Mouse (Mus musculus): ENCODE measurements around the gene Gm10024. TPM values are rescaled to one million over a fixed set of nuclear protein-coding genes. Genes with fewer than 3 reads are reported as not detected.

The Gm10024 gene
- not detected for polyA plus RNA-seq (2015; fragmentation: Illumina TruSeq; extraction: RNeasy Lipid Tissue Mini Kit (QIAGEN cat#74804); ENCODE audit: low read depth, low replicate concordance)

DNA sequence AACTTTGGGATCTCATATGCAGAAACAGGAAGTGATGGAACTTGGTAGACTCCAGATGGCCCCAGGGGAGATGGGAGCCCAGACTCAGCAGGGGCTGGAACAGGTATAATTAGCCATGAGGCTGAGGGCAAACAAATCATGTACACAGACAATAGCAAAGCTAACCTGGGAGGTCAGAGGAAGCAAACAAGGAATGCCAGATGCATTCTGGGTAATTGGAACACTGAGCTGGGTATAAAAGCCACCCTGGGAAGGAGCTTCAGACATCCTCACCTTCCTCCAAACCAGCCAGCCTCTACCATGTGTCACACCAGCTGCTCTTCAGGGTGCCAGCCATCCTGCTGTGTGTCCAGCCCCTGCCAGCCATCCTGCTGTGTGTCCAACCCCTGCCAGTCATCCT is at the start of gene Gm10024:
TSS of gene Gm10024 (plus strand) at position 301 of the 400 bp plus-strand sequence.

DNA sequence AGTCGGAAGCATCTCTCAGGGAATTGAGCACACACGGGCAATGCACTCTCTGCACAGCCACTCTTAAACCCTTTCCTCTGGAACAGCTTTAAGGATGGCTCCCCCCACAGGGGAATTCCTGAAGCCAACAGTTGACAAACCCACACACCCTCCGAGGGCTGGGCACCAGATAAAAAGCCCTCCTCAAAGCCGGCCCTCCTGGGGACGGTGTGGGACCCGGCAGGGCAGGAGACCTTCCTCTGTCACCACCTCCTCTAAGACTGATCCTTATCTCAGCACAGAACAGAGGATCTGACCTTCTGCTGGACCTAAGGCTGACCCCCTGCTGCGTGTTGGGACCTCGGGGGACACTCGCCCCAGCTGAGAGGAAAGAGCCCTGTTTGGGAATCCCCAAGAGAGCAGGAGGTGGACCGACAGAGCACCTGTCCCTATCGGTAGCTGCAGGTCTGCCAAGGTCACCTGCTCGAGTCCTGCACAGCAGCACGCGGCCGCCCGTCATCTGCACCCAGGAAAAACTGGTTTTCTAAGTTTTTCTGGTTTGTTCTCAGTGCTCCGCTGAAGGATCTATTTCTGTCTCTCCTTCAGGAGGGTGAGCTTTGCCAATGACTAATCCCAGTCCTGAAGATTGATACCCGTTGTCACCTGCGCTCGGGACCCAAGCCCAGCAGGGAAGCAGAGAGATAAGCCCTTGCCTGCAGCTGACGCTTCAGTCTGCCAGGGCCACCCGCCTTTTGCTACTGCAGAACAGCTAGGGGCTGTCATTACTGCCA is 25.2 kb upstream of the Gm10024 start, which contains the start of gene Tspear:
TSS of gene Tspear (plus strand) at position 675 of the 770 bp plus-strand sequence.

DNA sequence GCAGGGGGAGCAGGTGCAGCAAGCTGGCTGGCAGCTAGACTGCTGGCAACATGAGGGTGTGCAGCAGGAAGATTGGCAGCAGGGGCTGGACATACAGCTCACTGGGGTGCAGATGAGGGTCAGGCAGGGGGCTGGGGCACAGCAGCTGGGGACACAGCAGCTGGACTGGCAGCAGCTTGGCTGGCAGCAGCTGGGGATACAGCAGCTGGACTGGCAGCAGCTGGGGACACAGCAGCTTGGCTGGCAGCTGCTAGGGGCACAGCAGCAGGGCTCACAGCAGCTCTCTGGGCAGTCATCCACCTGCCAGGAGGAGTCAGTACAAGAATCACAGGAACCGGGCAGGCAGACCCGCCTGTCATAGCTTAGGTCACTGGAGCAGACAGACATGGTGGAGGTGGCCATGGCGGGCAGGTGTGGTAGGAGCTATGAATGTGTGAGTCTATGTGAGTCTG is 20.9 kb upstream of the Gm10024 start, which contains the start of gene Gm19402:
TSS of gene Gm19402 (minus strand) at position 402 of the 452 bp plus-strand sequence.

DNA sequence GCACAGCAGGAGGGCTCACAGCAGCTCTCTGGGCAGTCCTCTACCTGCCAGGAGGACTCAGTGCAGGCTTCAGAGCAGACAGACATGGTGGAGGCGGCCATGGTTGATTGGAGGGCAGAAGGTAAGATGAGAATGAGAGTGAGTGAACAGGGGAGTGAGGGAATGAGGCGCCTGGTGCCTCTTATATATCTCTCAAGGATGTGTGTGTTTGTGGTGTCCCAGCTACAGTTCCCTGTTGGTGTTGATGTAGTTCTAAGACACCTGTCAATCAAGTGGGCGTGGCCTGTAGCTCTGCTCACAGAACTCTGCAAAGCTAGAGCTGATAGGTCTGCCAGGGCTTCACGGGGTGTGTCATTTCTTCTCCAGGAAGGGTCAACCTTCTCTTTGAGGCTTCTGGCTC is 14.1 kb upstream of the Gm10024 start, which contains the start of gene Gm9508:
TSS of gene Gm9508 (minus strand) at position 101 of the 400 bp plus-strand sequence.

GRCm38 (mm10) chr10:77706326-77706725 is 4.9 kb upstream of the Gm10024 start, which contains the start of gene Gm10272:
Gene Gm10272, plus strand, starts transcription at chr10:77706626.

GRCm38 (mm10) chr10:77715507-77715906 is 4.2 kb downstream of the Gm10024 start, which contains the start of gene Gm10142:
Gene Gm10142, plus strand, starts transcription at chr10:77715807.

DNA sequence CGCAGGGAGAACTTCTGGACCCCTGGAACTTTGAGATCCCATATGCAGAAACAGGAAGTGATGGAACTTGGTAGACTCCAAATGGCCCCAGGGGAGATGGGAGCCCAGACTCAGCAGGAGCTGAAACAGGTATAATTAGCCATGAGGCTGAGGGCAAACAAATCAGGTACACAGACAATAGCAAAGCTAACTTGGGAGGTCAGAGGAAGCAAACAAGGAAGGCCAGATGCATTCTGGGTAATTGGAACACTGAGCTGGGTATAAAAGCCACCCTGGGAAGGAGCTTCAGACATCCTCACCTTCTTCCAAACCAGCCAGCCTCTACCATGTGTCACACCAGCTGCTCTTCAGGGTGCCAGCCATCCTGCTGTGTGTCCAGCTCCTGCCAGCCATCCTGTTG is 9.0 kb downstream of the Gm10024 start, which contains the start of gene Krtap12-1:
TSS of gene Krtap12-1 (plus strand) at position 301 of the 400 bp plus-strand sequence.

GRCm38 (mm10) chr10:77726186-77726585 is 14.9 kb downstream of the Gm10024 start, which contains the start of gene Gm10100:
Gene Gm10100, plus strand, starts transcription at chr10:77726486.

DNA sequence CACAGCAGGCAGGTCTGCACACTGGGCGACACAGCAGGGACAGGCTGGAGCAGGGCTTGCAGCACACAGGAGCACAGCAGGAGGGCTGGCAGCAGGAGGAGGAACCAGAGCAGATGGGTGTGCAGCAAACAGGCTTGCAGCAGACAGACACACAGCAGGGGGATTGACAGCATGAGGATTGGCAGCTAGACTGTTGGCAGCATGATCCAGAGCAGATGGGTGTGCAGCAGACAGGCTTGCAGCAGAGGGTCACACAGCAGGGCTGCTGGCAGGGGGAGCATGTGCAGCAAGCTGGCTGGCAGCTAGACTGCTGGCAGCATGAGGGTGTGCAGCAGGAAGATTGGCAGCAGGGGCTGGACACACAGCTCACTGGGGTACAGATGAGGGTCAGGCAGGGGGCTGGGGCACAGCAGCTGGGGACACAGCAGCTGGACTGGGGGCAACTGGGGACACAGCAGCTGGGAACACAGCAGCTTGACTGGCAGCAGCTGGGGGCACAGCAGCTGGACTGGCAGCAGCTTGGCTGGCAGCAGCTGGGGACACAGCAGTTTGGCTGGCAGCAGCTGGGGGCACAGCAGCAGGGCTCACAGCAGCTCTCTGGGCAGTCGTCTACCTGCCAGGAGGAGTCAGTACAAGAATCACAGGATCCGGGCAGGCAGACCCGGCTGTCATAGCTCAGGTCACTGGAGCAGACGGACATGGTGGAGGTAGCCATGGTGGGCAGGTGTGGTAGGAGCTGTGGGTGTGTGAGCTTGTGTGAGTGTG is 30.8 kb downstream of the Gm10024 start, which contains the start of gene Gm18596:
TSS of gene Gm18596 (minus strand) at position 715 of the 765 bp plus-strand sequence.

DNA sequence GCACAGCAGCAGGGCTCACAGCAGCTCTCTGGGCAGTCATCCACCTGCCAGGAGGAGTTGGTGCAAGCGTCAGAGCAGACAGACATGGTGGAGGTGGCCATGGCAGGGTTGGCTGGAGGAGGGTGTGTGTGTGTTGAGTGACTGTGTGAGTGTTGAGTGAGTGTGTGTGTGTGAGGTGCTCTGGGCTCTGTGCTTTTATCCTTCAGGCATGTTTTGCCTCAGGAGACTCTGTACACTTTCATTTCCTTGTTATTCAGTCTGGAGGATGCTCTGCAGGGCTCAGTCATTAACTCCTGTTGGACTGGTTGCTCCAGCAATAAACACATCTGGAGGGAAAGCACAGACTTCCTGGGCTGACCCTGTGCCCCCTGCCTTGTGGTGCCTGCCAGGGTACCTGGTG is 40.0 kb downstream of the Gm10024 start, which contains the start of gene Gm9736:
TSS of gene Gm9736 (minus strand) at position 101 of the 400 bp plus-strand sequence.

GRCm38 (mm10) chr10:77759582-77759981 is 48.3 kb downstream of the Gm10024 start, which contains the start of gene Gm3233:
Gene Gm3233, minus strand, starts transcription at chr10:77759682.

Other genes with a start within 250 kb of the Gm10024 start
- gene Fam207a, start 195.7 kb upstream of the Gm10024 start, polyA plus RNA-seq (2015; fragmentation: Illumina TruSeq; extraction: RNeasy Lipid Tissue Mini Kit (QIAGEN cat#74804); ENCODE audit: low read depth, low replicate concordance), result 33.6 TPM
- gene Itgb2, start 181.2 kb upstream of the Gm10024 start, polyA plus RNA-seq (2015; fragmentation: Illumina TruSeq; extraction: RNeasy Lipid Tissue Mini Kit (QIAGEN cat#74804); ENCODE audit: low read depth, low replicate concordance), result 5.1 TPM
- gene Pttg1ip, start 129.7 kb upstream of the Gm10024 start, polyA plus RNA-seq (2015; fragmentation: Illumina TruSeq; extraction: RNeasy Lipid Tissue Mini Kit (QIAGEN cat#74804); ENCODE audit: low read depth, low replicate concordance), result 81.4 TPM
- 222 TPM for gene Sumo3, start 105.4 kb upstream of the Gm10024 start, polyA plus RNA-seq (2015; fragmentation: Illumina TruSeq; extraction: RNeasy Lipid Tissue Mini Kit (QIAGEN cat#74804); ENCODE audit: low read depth, low replicate concordance)
- 7.8 TPM for gene Gm49325, start 105.3 kb upstream of the Gm10024 start, polyA plus RNA-seq (2015; fragmentation: Illumina TruSeq; extraction: RNeasy Lipid Tissue Mini Kit (QIAGEN cat#74804); ENCODE audit: low read depth, low replicate concordance)
- 47.4 TPM for gene Ube2g2, start 89.2 kb upstream of the Gm10024 start, polyA plus RNA-seq (2015; fragmentation: Illumina TruSeq; extraction: RNeasy Lipid Tissue Mini Kit (QIAGEN cat#74804); ENCODE audit: low read depth, low replicate concordance)
- gene Tspear, start 24.9 kb upstream of the Gm10024 start, polyA plus RNA-seq (2015; fragmentation: Illumina TruSeq; extraction: RNeasy Lipid Tissue Mini Kit (QIAGEN cat#74804); ENCODE audit: low read depth, low replicate concordance), result 0.58 TPM
- gene Gm19402, start 20.7 kb upstream of the Gm10024 start, polyA plus RNA-seq (2015; fragmentation: Illumina TruSeq; extraction: RNeasy Lipid Tissue Mini Kit (QIAGEN cat#74804); ENCODE audit: low read depth, low replicate concordance), result not detected
- gene Gm9508, start 14.2 kb upstream of the Gm10024 start, polyA plus RNA-seq (2015; fragmentation: Illumina TruSeq; extraction: RNeasy Lipid Tissue Mini Kit (QIAGEN cat#74804); ENCODE audit: low read depth, low replicate concordance), result not detected
- not detected for gene Gm10272, start 4.8 kb upstream of the Gm10024 start, polyA plus RNA-seq (2015; fragmentation: Illumina TruSeq; extraction: RNeasy Lipid Tissue Mini Kit (QIAGEN cat#74804); ENCODE audit: low read depth, low replicate concordance)
- not detected for gene Gm10142, start 4.3 kb downstream of the Gm10024 start, polyA plus RNA-seq (2015; fragmentation: Illumina TruSeq; extraction: RNeasy Lipid Tissue Mini Kit (QIAGEN cat#74804); ENCODE audit: low read depth, low replicate concordance)
- gene Krtap12-1, start 9.1 kb downstream of the Gm10024 start, polyA plus RNA-seq (2015; fragmentation: Illumina TruSeq; extraction: RNeasy Lipid Tissue Mini Kit (QIAGEN cat#74804); ENCODE audit: low read depth, low replicate concordance), result not detected
- not detected for gene Gm10100, start 15.0 kb downstream of the Gm10024 start, polyA plus RNA-seq (2015; fragmentation: Illumina TruSeq; extraction: RNeasy Lipid Tissue Mini Kit (QIAGEN cat#74804); ENCODE audit: low read depth, low replicate concordance)
- not detected for gene Gm18596, start 31.2 kb downstream of the Gm10024 start, polyA plus RNA-seq (2015; fragmentation: Illumina TruSeq; extraction: RNeasy Lipid Tissue Mini Kit (QIAGEN cat#74804); ENCODE audit: low read depth, low replicate concordance)
- not detected for gene Gm9736, start 39.9 kb downstream of the Gm10024 start, polyA plus RNA-seq (2015; fragmentation: Illumina TruSeq; extraction: RNeasy Lipid Tissue Mini Kit (QIAGEN cat#74804); ENCODE audit: low read depth, low replicate concordance)
- not detected for gene Gm3233, start 48.2 kb downstream of the Gm10024 start, polyA plus RNA-seq (2015; fragmentation: Illumina TruSeq; extraction: RNeasy Lipid Tissue Mini Kit (QIAGEN cat#74804); ENCODE audit: low read depth, low replicate concordance)
- gene Gm3238, start 59.9 kb downstream of the Gm10024 start, polyA plus RNA-seq (2015; fragmentation: Illumina TruSeq; extraction: RNeasy Lipid Tissue Mini Kit (QIAGEN cat#74804); ENCODE audit: low read depth, low replicate concordance), result not detected
- not detected for gene Gm7138, start 65.5 kb downstream of the Gm10024 start, polyA plus RNA-seq (2015; fragmentation: Illumina TruSeq; extraction: RNeasy Lipid Tissue Mini Kit (QIAGEN cat#74804); ENCODE audit: low read depth, low replicate concordance)
- not detected for gene Gm3250, start 71.1 kb downstream of the Gm10024 start, polyA plus RNA-seq (2015; fragmentation: Illumina TruSeq; extraction: RNeasy Lipid Tissue Mini Kit (QIAGEN cat#74804); ENCODE audit: low read depth, low replicate concordance)
- not detected for gene Gm7137, start 76.7 kb downstream of the Gm10024 start, polyA plus RNA-seq (2015; fragmentation: Illumina TruSeq; extraction: RNeasy Lipid Tissue Mini Kit (QIAGEN cat#74804); ENCODE audit: low read depth, low replicate concordance)
- gene Gm9639, start 83.6 kb downstream of the Gm10024 start, polyA plus RNA-seq (2015; fragmentation: Illumina TruSeq; extraction: RNeasy Lipid Tissue Mini Kit (QIAGEN cat#74804); ENCODE audit: low read depth, low replicate concordance), result not detected
- not detected for gene Gm19668, start 87.7 kb downstream of the Gm10024 start, polyA plus RNA-seq (2015; fragmentation: Illumina TruSeq; extraction: RNeasy Lipid Tissue Mini Kit (QIAGEN cat#74804); ENCODE audit: low read depth, low replicate concordance)
- gene Gm9507, start 100.4 kb downstream of the Gm10024 start, polyA plus RNA-seq (2015; fragmentation: Illumina TruSeq; extraction: RNeasy Lipid Tissue Mini Kit (QIAGEN cat#74804); ENCODE audit: low read depth, low replicate concordance), result not detected
- not detected for gene Gm2696, start 103.2 kb downstream of the Gm10024 start, polyA plus RNA-seq (2015; fragmentation: Illumina TruSeq; extraction: RNeasy Lipid Tissue Mini Kit (QIAGEN cat#74804); ENCODE audit: low read depth, low replicate concordance)
- gene Krtap10-4, start 115.6 kb downstream of the Gm10024 start, polyA plus RNA-seq (2015; fragmentation: Illumina TruSeq; extraction: RNeasy Lipid Tissue Mini Kit (QIAGEN cat#74804); ENCODE audit: low read depth, low replicate concordance), result not detected
- gene Krtap10-10, start 124.5 kb downstream of the Gm10024 start, polyA plus RNA-seq (2015; fragmentation: Illumina TruSeq; extraction: RNeasy Lipid Tissue Mini Kit (QIAGEN cat#74804); ENCODE audit: low read depth, low replicate concordance), result not detected
- not detected for gene Gm36176, start 135.3 kb downstream of the Gm10024 start, polyA plus RNA-seq (2015; fragmentation: Illumina TruSeq; extraction: RNeasy Lipid Tissue Mini Kit (QIAGEN cat#74804); ENCODE audit: low read depth, low replicate concordance)
- not detected for gene Gm10318, start 141.4 kb downstream of the Gm10024 start, polyA plus RNA-seq (2015; fragmentation: Illumina TruSeq; extraction: RNeasy Lipid Tissue Mini Kit (QIAGEN cat#74804); ENCODE audit: low read depth, low replicate concordance)
- not detected for gene Gm3285, start 150.5 kb downstream of the Gm10024 start, polyA plus RNA-seq (2015; fragmentation: Illumina TruSeq; extraction: RNeasy Lipid Tissue Mini Kit (QIAGEN cat#74804); ENCODE audit: low read depth, low replicate concordance)
- 6.6 TPM for gene Lrrc3, start 191.1 kb downstream of the Gm10024 start, polyA plus RNA-seq (2015; fragmentation: Illumina TruSeq; extraction: RNeasy Lipid Tissue Mini Kit (QIAGEN cat#74804); ENCODE audit: low read depth, low replicate concordance)

All from brain, adult 10 weeks (tissue).